Mouse (Mus musculus) ovary, postnatal 14 days (tissue): Measurements from ENCODE around the gene Gars.

Experiments
- DNase-seq: peaks from one replicate; pipeline ENCODE4 v3.0.0; 2022; ENCODE audit warnings: low spot score

The Gars gene

DNA sequence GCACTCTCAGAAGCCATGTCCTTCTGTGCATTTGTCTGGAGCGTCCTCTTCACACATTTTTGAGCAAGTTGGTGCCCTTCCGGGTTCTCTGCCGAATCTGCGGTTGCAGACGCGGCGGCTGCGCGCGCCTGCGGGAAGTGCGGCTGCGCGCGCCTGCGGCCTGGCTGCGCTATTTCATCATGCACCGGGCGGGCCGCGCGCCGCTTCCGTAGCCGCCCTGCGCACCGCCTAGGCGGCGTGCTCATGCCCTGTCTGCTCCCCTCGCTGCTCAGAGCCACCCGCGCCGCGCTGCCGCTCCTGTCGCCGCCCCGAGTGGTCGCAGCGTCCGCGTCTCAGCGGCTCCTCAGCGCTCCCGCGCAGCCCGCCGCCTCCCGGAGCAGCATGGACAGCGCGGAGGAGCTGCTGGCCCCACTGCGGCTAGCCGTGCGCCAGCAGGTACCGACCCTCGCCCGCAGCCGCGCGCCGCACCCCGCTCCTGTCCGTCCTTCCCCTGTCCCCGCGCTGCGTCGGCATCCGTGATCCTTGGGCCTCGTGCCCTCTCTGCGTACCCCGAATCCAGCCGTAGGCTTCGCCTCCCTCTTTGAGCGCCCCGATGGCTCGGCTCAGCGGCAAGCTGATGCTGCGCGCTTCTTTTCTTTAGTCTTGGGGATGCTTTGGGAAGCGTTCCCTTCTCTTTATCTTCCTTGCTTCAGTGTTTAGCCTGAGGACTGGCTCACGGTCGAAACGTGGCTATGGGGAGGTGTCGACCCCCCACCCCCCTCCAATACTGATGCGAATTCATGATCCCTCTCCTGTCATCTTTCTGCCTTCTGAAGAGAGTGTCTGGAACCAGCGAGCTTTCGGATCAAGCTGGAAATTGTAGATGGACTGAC is at the start of gene Gars:
TSS of gene Gars (plus strand) at position 209 of the 872 bp plus-strand sequence.
- peak; percentile 78 for DNase-seq

DNA sequence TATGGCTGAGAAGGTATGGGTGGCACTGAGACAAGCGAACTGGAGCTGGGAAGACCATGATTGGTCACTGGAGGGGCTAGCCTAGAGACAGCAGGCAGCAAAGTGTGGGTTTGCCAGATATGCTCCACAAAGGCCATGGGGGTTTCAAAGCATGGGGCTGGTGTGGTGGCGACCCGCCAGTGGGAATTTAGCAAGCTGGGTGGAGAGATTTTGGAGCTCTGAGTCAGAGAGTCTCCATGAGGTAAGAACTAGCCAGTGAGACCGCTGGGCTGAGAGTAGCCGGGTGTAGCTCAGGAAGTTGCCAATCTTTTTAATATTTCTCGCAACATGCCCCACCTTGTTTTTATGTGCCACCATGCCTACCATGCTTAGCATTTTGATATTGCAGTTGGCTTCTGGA is 49.7 kb upstream of the Gars start:
- DNase-seq: no peak

DNA sequence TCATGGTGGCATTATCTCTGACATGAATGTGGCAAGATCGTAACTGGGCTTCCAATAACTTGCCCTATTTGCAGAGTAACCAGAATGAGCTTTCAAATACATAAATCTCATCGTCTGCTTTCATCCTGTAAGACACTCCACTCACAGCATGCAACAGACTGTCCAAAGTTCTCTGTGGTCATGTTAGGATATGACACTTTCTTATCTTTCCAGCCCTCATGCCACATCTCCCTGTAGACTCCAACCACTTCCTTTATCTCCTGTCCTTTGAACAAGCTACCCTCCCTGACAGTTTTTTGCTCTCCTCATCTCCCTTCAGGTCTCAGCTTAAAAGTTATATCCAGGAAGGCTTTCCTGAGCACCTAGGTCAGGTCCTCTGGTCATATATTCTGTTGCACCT is 46.6 kb upstream of the Gars start:
- no peak for DNase-seq

DNA sequence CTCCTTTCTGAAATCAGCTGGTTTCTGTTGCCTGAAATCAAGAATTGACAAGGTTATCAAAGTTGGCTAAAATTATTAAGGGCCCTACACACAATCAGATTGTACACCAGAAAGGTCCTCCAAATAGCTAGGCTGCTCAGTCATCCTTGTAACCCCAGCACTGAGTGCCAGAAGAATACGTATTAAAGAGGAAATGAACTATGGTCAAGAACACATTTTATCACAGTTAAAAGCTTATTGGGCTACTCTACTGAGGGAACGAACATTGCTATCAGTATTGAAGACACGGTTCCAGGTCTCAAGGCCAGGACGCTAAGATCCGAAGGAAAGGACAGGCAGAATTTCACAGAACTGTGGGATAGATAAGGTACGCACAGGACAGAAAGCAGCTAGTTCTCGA is 45.7 kb upstream of the Gars start:
- no peak for DNase-seq

DNA sequence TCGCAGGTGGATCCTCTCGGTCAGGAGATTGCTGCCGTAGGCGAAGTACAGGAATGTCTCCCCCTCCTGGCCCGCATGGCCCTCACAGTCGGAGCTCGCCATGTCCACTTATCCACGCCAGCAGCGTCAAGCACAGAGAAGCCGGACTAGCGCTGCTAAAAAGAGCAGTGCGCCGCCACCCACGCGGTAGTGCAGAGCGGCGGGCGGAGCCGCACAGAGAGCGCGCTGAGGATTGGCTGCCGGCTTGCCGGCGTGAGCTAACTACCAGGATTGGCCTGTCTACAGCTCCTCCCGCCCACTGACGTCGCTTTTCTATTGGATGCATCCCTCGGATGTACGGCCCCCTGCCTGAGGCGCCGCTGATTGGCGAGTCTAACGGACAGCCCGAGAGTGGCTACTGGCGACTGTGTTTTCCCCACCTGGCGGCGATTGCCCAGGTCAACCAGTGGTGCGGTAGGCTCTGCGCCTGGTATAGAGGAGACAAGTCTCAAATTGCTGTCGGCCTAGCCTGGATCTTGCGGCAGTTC is 45.0 kb upstream of the Gars start, which contains the start of gene Ggct:
TSS of gene Ggct (minus strand) at position 217 of the 527 bp plus-strand sequence.
- peak; percentile 82 for DNase-seq

DNA sequence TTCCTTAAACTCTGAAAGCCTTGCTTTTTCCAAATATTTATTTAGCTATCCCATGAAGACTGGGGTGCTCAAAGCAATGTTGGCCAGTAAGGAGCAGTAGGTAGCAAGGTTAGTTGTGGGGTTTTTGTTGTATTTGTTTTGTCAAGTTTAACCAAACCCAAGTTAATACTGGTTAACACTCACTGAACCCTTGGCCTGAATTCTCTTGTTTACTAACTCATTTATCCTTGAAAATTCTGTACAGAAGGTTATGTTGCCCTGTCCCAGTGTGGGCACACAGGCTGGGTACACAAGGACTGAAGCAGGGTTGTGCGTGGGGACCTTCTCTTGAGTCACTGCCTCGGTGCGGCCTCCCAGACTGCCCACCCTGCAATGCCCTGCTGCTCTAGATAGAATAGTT is 41.4 kb upstream of the Gars start:
- no peak for DNase-seq

DNA sequence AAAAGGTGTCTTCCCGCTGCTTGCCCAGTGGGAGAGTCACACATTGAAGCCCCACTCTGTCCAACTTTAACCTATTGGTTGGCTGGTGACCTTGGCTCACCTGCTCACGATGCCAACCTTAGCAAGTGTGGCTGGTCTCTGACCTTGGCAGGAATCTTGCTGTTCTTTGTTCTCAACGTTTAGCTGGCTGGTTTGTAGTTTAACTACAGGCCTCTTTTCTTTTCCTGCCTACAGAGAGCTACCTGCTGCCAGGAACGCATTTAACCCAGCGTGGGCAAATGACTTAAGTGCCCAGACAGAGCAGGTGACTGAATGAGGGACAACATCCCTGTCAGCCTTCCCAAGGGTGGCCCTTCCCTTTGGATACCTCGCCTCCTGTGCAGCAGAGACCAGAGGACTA is 40.1 kb upstream of the Gars start:
- no peak for DNase-seq

DNA sequence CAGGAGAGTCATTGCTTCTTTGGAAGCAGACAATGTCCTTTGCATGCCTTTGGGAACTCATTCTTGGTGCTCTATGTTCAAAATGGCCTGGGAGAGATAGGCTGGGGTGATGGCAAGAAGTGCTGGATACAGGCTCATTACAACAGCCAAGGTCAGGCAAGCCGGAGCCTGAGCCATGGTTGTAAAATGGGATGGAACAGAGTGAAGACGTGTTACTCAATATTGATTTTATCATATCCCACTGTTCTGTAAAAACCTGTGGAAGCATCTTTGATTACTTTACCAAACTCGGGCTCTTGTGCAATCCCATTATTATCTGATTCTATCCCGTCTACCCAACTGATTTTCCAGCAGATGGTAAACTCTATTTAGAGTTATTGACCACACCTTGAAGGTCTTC is 36.5 kb upstream of the Gars start:
- no peak for DNase-seq

DNA sequence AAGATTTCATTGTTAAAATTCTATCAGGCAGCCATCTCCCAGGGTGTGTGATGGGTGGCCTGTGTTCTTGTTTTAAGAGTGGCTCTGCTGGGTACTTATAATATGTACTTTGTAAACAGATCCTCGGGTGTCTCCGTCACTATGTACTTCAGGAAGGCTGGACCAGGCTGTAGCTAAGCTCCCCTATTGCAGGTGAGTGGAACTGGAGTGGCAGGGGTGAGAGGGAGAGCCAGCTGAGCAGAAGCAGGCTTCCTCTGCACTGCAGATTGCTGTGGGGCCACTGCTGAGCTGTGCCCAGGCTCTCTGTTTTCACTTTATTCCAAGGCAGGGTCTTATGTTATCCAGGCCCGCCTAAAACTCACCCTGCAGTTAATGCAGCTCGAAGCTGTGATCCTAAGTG is 35.4 kb upstream of the Gars start:
- no peak for DNase-seq

DNA sequence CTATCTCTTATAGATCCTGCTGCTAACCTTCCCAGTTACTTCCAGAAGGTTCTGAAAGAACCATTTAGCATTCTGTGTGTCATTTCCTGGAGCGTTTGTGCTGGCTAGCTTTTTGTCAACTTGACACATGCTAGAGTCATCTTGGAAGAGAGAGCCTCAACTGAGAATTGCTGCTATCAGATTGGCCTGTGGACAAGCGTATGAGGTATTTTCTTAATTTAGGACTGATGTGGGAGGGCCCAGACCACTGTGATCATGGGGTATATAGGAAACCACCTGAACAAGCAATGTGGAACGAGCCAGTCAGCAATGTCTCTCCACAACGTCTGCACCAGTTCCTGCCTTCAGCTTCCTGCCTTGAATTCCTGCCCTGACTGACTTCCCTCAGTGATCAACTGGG is 34.2 kb upstream of the Gars start:
- DNase-seq: no peak

DNA sequence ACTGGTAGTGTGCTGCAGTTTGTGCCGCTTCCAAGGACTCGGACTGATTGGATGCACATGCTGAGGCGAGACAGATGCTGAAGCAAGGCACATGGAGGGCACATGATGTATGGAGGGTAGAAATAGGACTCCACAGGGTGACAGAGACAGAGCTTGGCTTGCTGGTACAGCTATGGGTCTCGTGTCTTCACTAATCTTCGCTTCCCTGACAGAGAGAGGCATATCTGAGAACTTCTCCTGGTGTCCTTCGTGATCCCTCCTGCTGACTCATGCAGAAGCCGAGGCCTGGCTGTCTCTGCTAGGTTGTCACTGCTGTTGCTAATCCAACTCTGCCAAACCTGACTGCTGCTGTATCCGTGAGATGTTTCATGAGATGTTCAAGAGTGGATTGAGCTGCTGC is 29.4 kb upstream of the Gars start:
- no peak for DNase-seq

DNA sequence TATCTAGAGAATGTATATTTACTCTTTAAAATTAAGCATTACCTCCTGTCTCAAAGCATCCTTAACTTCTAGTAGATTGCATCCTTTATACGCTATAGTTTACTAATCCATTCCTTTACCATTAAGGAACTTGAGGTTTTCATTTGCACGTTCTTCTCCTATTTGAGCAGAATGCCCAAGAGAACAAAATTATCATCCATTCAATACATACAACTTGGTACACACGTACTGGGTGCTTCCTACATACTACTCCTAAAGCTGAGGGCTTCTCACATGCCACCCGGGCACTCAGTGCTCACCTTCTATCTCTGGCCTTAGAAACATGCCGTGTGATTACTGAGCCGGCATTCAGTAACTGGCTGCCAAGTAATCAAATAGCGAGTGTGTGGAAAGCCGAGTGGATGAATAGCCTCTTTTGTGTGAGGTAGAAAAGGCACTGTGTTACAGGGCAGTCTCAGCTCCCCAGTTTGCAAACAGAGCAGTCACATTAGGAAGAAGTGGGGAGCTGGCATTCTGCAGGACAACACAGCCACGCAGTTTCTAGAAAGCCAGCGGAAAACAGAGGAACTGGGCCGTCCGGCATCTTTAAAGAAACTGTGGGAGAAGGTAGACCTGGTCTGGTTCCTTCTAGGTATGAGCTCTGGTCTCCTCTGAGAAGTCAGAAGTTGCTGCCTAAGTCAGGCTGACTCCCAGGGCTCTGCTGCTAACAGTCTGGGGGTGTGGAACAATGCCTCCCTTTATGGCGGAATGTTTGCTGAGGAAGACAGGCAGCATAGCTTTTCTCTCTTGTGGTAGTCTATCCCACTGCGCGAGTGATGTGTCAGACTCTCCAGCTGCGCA is 28.2 kb upstream of the Gars start:
- no peak for DNase-seq

DNA sequence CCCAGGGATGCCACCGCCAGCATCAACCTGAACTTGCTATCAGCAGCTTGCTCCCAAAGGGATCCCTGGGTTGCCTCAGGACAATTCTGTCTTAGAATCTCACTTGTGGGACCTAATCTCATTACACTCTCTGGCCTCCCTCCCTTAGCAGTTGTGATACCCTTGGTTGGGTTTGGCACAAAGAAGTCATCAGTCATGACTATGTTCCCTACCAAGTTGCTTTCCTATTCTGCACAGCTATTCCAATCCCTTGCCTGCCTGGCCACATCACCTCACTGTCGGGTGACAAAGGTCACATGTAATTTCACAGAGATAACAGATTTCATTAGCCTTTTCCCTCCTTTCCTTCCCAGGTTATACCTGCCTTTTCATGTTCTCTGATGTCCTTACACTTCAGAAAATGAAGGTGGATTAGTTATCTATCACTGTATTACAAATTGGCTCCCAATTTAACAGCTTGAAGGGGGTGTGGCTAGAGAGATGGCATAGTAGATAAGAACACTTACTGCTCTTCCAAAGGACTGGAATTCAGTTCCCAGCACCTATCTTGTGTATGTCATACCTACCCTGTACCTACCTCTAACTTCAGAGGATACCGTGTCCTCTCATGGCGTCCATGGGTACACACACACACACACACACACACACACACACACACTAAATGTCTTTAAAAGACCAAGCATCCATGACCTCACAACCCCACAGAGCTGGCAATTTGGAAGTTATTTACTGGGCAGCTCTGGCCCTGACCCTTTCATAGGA is 27.3 kb upstream of the Gars start:
- no peak for DNase-seq

DNA sequence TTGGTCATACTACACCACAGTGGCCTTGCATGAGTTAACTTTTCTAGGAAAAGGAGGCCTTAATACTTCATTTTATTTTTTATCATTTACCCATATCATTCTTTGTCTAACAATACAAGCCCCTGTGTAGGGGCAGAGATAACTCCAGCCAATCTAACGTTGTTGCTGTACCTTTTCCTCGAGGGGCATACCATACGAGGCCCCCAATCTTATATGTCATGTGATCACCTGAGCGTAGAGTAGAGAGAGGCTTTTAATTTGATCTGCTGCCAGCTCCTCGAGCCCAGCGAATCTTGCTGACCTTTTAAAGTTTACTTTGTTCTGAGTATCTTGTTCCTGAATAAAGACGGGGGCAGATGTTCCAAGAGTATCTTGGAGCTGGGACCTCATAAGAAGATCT is 25.3 kb upstream of the Gars start:
- no peak for DNase-seq

DNA sequence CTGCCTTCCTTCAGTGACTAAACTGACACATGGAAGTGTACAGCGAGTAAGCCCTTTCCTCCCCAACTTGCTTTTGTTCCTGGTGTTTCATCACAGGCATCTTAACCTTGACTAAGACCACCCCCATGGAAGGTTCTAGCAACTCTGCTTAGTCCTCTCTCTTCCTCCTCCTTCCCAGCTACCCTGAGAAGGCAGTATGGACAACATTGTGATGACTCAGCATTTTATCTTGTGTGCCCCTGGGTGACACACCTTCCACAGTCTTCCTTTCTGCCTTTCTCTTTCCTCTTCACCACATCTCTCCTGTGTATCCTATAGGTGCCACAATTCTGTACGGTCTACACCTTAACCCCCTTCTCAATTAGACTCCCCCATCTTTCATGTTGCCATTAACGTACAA is 23.6 kb upstream of the Gars start:
- DNase-seq: no peak

DNA sequence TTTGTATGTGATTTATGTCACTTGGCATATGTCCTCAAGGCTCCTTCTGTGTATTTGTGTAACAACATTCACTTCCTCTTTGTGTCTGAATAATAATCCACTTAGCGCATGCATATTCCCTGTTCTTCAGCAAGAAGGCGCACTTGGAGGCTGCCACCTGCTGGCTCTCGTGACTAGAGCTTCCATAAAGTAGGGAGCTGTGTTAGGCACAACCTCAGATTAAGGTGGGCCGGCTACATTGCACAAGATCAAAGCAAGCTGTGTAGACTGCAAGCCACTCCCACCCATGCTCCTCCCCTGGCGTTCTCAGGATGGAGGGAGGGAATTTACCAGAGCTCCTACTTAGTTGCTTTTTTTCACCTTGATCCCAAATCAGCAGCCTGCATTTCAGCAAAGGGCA is 21.6 kb upstream of the Gars start:
- peak; percentile 30 for DNase-seq

DNA sequence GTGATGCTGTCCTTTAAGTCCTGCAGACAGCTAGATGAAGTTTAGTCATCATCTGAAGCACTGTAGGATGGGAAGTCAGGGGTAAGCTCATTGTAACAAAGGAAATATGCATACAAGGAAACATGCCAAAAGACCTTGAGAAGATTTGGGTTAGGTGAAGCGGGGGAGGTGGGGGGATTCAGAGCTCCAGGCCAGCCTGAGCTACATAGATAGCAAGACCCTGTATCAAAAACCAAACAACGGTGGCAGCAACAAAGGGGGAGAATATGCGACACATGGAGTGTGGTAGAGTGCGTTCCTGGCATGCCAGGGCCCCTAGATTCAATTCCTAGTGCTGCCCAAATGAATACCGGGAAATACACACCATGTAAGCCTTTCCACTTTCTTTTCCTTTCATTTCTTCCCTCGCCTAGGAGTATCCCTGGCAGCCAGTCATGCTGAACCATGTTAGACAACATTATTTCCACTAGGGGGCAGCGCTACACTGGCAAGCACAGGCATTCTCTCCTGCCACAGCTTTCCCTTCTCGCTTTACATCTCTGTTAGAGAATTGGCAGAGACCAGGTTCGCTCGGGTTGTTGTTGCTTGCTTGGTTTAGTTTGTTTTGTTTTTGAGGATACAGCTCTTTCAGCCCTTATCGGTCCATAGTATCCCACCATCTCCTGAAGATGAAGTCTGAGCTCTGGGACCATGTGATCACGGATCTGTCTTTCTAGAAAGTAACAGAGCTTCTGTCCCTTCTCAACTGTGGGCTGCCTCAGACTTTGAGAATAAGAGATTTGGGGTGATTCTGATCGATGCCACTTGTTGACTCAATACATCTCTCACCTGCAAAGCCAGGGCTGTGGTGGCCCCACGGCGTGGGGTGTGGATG is 20.9 kb upstream of the Gars start:
- DNase-seq: peak; percentile 51

DNA sequence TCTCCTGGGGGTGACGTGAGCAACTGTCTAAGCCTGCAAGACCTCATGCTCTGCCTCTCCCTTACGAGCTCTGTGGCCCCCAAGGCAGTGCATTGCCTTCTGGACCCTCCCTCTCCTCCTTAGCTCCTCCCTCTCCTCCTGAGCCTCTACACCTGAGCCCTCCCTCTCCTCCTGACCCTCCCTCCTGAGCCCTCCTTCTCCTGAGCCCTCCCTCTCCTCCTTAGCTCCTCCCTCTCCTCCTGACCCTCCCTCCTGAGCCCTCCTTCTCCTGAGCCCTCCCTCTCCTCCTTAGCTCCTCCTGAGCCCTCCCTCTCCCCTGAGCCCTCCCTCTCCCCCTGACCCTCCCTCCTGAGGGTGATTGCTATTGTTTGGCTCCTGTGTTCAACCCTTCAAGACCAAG is 19.4 kb upstream of the Gars start:
- no peak for DNase-seq

DNA sequence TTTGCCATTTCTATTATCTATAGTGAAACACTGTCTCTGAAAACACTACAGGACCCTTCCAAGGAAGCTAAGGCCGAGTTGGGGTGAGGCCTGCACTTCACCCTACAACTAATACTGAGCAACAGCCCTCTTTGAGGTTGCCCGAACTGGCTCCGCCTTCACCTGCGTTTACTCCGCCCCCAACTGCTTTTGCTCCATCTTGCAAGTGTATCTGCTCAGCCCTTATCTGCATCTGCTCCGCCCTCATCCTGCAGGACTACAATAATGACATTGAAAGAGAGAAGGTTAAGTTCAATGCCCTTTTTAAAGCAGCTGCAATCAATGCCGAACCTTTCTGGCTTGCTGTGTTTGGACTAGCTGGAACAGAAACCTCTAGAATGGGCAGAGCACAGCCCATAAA is 16.0 kb upstream of the Gars start:
- no peak for DNase-seq

DNA sequence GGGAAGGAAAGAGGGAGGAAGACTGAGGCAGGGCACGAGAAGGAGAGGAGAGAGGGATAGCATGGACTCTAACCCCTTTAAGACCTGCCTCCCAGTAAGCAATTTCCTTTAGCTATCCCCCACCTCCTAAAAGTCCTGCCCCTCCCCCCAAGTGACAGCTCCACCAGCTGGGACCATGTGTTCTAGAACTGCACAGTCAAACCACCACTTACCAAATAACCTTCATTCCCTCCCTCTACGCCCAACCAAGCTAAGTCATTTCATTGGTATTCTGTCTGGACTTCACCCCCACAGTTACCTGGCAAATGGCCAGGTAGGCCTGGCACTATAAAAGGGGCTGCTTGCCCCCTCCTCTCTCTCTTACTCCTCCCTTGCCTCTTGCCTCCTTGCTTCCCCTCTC is 10.2 kb upstream of the Gars start:
- no peak for DNase-seq

DNA sequence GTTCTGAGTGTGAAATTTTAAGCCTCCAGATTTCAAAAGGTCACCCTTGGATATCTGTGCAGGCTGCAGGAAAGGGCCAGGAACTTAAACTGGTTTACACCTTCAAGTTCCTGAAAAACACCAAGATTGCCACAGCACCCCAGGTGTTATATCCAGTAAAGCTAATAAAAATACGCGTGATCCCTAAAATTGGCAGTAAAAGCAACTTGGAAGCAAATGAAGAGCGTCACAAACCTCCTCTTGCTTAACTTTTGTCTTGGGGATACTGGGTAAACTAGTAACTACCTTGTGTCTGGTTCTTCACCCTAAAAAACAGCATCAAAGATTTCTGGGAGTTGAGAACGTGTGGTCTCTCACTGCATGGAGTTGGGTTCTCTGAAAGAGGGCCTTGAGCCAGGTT is 1.1 kb upstream of the Gars start:
- DNase-seq: no peak
